Mouse (Mus musculus) neural tube, embryonic 14.5 days (tissue): Measurements from ENCODE around the gene Mfn2. TPM values are rescaled to one million over a fixed set of nuclear protein-coding genes. Genes with fewer than 3 reads are reported as not detected.

Experiments used
- ATAC-seq: fragments of 200-750 bp; cut with Nextera tagmentation; 2 replicates; pipeline ENCODE4 v1.8.0; 2017; ENCODE audit warnings: low read depth, mild to moderate bottlenecking, moderate TSS enrichment, moderate library complexity
- H3K27ac ChIP-seq: fragments of 300-500 bp; sonication (generic); 2 replicates; pipeline ENCODE4 v1.5.1; 2014; ENCODE audit warnings: low read depth, mild to moderate bottlenecking, control low read depth, low read length, moderate library complexity, mixed read lengths
- H3K27me3 ChIP-seq: fragments of 300-500 bp; sonication (generic); 2 replicates; pipeline ENCODE4 v1.6.1; 2014; ENCODE audit warnings: low read length; ENCODE audit not compliant: control insufficient read depth, insufficient read depth
- H3K36me3 ChIP-seq: fragments of 300-500 bp; sonication (generic); 2 replicates; pipeline ENCODE4 v1.6.1; 2014; ENCODE audit warnings: low read length, mixed read lengths; ENCODE audit not compliant: control insufficient read depth, insufficient read depth
- H3K4me1 ChIP-seq: fragments of 300-500 bp; sonication (generic); 2 replicates; pipeline ENCODE4 v1.6.1; 2014; ENCODE audit warnings: low read length; ENCODE audit not compliant: control insufficient read depth, insufficient read depth
- H3K4me2 ChIP-seq: fragments of 300-500 bp; sonication (generic); 2 replicates; pipeline ENCODE4 v1.6.1; 2014; ENCODE audit warnings: mild to moderate bottlenecking, low read depth, low read length, control low read depth
- H3K4me3 ChIP-seq: fragments of 300-500 bp; sonication (generic); 2 replicates; pipeline ENCODE4 v1.5.1; 2014; ENCODE audit warnings: low read depth, low read length, control low read depth, mixed read lengths
- H3K9ac ChIP-seq: fragments of 300-500 bp; sonication (generic); replicated peaks from 2 replicates; pipeline ENCODE4 v1.6.1; 2014; ENCODE audit warnings: low read depth, mild to moderate bottlenecking, control low read depth, low read length, mixed read lengths
- H3K9me3 ChIP-seq: fragments of 300-500 bp; sonication (generic); 2 replicates; pipeline ENCODE4 v1.6.1; 2016; ENCODE audit warnings: low read length; ENCODE audit not compliant: control insufficient read depth
- WGBS: fragments of 180-500 bp; shearing (Covaris S2); extraction: QIAGEN DNeasy Blood & Tissue Kit; methylation state at CpG from one replicate; pipeline ENCODE4 v1.1.7; 2014; 5-methylcytosine and 5-hydroxymethylcytosine counted together
- polyA plus RNA-seq: library from polyadenylated mRNA; unstranded; fragments of >200 nt; fragmentation: Nextera tagmentation; extraction: Ambion mirVana; gene quantifications from 2 replicates; pipeline ENCODE4 v1.2.1, GENCODE M21; 2014

Mfn2 gene
- polyA plus RNA-seq = 72.1 and 94.4 TPM in 2 replicates

- Histone ChIP-seq H3K9me3 (no peaks in the 10 kb centered on the region), H3K27ac (peak within 1 kb of the TSS; percentile 82), H3K4me1 (peaks cover 9% of the 10 kb centered on the region; the same call in 1 of the 2 replicates), H3K36me3 (peaks cover 10% of the 10 kb centered on the region), H3K4me2 (peak within 1 kb of the TSS; percentile 62), H3K4me3 (peak within 1 kb of the TSS; percentile 88), H3K27me3 (no peaks in the 10 kb centered on the region), H3K9ac (peak within 1 kb of the TSS; percentile 82)
- ATAC-seq = peak; percentile 91
- under 1% methylated on average over 58 of the region's 59 CpGs for WGBS
Measured at GRCm38 (mm10) chr4:147904313-147905089, at the start of gene Mfn2. Gene Mfn2 (minus strand): TSS chr4:147904704.

GRCm38 (mm10) chr4:147953590-147953989, 49.1 kb upstream of the Mfn2 start:
- Histone ChIP-seq H3K27me3 (no peaks in the 10 kb centered on the region), H3K9me3 (no peaks in the 10 kb centered on the region), H3K4me2 (no peak overlapping the region), H3K4me3 (no peak overlapping the region), H3K36me3 (peaks cover 3% of the 10 kb centered on the region; the same call in 1 of the 2 replicates), H3K27ac (no peak overlapping the region), H3K9ac (no peak overlapping the region), H3K4me1 (no peaks in the 10 kb centered on the region)
- ATAC-seq = no peak
- whole genome bisulfite sequencing = 16% methylated on average over 4 of the region's 4 CpGs

GRCm38 (mm10) chr4:147947511-147947910, 43.0 kb upstream of the Mfn2 start:
- H3K36me3 ChIP-seq = peaks cover 36% of the 10 kb centered on the region

GRCm38 (mm10) chr4:147943005-147943404, 38.5 kb upstream of the Mfn2 start:
- no peaks in the 10 kb centered on the region for H3K9me3 ChIP-seq
- H3K27ac ChIP-seq = no peak overlapping the region
- no peaks in the 10 kb centered on the region for H3K27me3 ChIP-seq
- H3K4me2 ChIP-seq = no peak overlapping the region
- H3K4me1 ChIP-seq = peaks cover 16% of the 10 kb centered on the region
- WGBS = 100% methylated on average over 1 of the region's 1 CpGs
- ATAC-seq = no peak
- H3K4me3 ChIP-seq = no peak overlapping the region
- H3K9ac ChIP-seq = no peak overlapping the region
- H3K36me3 ChIP-seq = peaks cover 31% of the 10 kb centered on the region

More at GRCm38 (mm10) chr4:147947511-147947910, 43.0 kb upstream of the Mfn2 start:
- Histone ChIP-seq H3K4me3 (no peak overlapping the region), H3K27me3 (no peaks in the 10 kb centered on the region), H3K9ac (no peak overlapping the region), H3K9me3 (no peaks in the 10 kb centered on the region), H3K4me1 (peaks cover 4% of the 10 kb centered on the region; the same call in 1 of the 2 replicates), H3K4me2 (no peak overlapping the region), H3K27ac (no peak overlapping the region)
- ATAC-seq = no peak
- WGBS = 63% methylated on average over 2 of the region's 2 CpGs

GRCm38 (mm10) chr4:147941045-147942020, 36.8 kb upstream of the Mfn2 start:
- Histone ChIP-seq H3K4me3 (peak overlapping the region; percentile 83), H3K36me3 (peaks cover 20% of the 10 kb centered on the region), H3K9me3 (no peaks in the 10 kb centered on the region), H3K4me1 (peaks cover 16% of the 10 kb centered on the region), H3K27me3 (peaks cover 3% of the 10 kb centered on the region), H3K4me2 (peak overlapping the region; percentile 98), H3K27ac (peak overlapping the region; percentile 52), H3K9ac (peak overlapping the region; percentile 86)
- 9% methylated on average over 70 of the region's 88 CpGs for WGBS
- peak; percentile 58 for ATAC-seq

- ATAC-seq = peak; percentile 67
- H3K4me2 ChIP-seq = peak within 1 kb of the TSS; percentile 98
- H3K27me3 ChIP-seq = peaks cover 3% of the 10 kb centered on the region
- H3K4me3 ChIP-seq = peak within 1 kb of the TSS; percentile 83
- peak within 1 kb of the TSS; percentile 86 for H3K9ac ChIP-seq
- WGBS = 3% methylated on average over 20 of the region's 35 CpGs
- H3K4me1 ChIP-seq = peaks cover 16% of the 10 kb centered on the region
- H3K36me3 ChIP-seq = peaks cover 12% of the 10 kb centered on the region
- peak within 1 kb of the TSS; percentile 52 for H3K27ac ChIP-seq
- no peaks in the 10 kb centered on the region for H3K9me3 ChIP-seq
Measured at GRCm38 (mm10) chr4:147940576-147941044, 36.1 kb upstream of the Mfn2 start, which contains the start of gene 2510039O18Rik. Gene 2510039O18Rik (plus strand): TSS chr4:147940895.

- 46% methylated on average over 9 of the region's 9 CpGs for WGBS
Measured at GRCm38 (mm10) chr4:147940111-147940510, 35.6 kb upstream of the Mfn2 start.

GRCm38 (mm10) chr4:147938148-147939096, 33.9 kb upstream of the Mfn2 start:
- Histone ChIP-seq H3K4me1 (peaks cover 16% of the 10 kb centered on the region), H3K27me3 (peaks cover 3% of the 10 kb centered on the region), H3K4me3 (no peak overlapping the region), H3K9me3 (no peaks in the 10 kb centered on the region), H3K4me2 (no peak overlapping the region), H3K36me3 (no peaks in the 10 kb centered on the region; the same call in 1 of the 2 replicates), H3K9ac (no peak overlapping the region), H3K27ac (no peak overlapping the region)
- ATAC-seq = no peak
- WGBS = 73% methylated on average over 14 of the region's 14 CpGs

More at GRCm38 (mm10) chr4:147940111-147940510, 35.6 kb upstream of the Mfn2 start:
- H3K27me3 ChIP-seq = peaks cover 3% of the 10 kb centered on the region
- H3K9ac ChIP-seq = no peak overlapping the region
- no peak for ATAC-seq
- no peaks in the 10 kb centered on the region for H3K9me3 ChIP-seq
- H3K4me3 ChIP-seq = no peak overlapping the region
- peaks cover 7% of the 10 kb centered on the region for H3K36me3 ChIP-seq
- peak overlapping the region; percentile 98; the same call in 1 of the 2 replicates for H3K4me2 ChIP-seq
- peaks cover 16% of the 10 kb centered on the region for H3K4me1 ChIP-seq
- peak overlapping the region; percentile 8 for H3K27ac ChIP-seq
